Mouse (Mus musculus) hindbrain, embryonic 12.5 days (tissue): Measurements from ENCODE around the gene Mrpl28. TPM values are rescaled to one million over a fixed set of nuclear protein-coding genes. Genes with fewer than 3 reads are reported as not detected.
"Not testable (repeated sequence)": the region's sequence is repeated elsewhere in the genome, so short reads cannot be mapped to it uniquely, and the experiment has no call there.

Experiments
- ATAC-seq: fragments of 200-750 bp; cut with Nextera tagmentation; 2 replicates; pipeline ENCODE4 v1.8.0; 2017; ENCODE audit warnings: moderate TSS enrichment; ENCODE audit not compliant: low FRiP score
- H3K27ac ChIP-seq: fragments of 300-500 bp; sonication (generic); 2 replicates; pipeline ENCODE4 v1.5.1; 2016; ENCODE audit warnings: mild to moderate bottlenecking
- H3K27me3 ChIP-seq: fragments of 300-500 bp; sonication (generic); 2 replicates; pipeline ENCODE4 v1.6.1; 2016; ENCODE audit warnings: mild to moderate bottlenecking
- H3K36me3 ChIP-seq: fragments of 300-500 bp; sonication (generic); 2 replicates; pipeline ENCODE4 v1.6.1; 2016; ENCODE audit warnings: mild to moderate bottlenecking
- H3K4me1 ChIP-seq: fragments of 300-500 bp; sonication (generic); 2 replicates; pipeline ENCODE4 v1.6.1; 2016
- H3K4me2 ChIP-seq: fragments of 300-500 bp; sonication (generic); replicated peaks from 2 replicates; pipeline ENCODE4 v1.6.1; 2016; ENCODE audit warnings: mild to moderate bottlenecking
- H3K4me3 ChIP-seq: fragments of 300-500 bp; sonication (generic); 2 replicates; pipeline ENCODE4 v1.5.1; 2016; ENCODE audit warnings: mild to moderate bottlenecking
- H3K9ac ChIP-seq: fragments of 300-500 bp; sonication (generic); 2 replicates; pipeline ENCODE4 v1.6.1; 2016; ENCODE audit warnings: mild to moderate bottlenecking, moderate library complexity
- H3K9me3 ChIP-seq: fragments of 300-500 bp; sonication (generic); replicated peaks from 2 replicates; pipeline ENCODE4 v1.6.1; 2016; ENCODE audit warnings: mild to moderate bottlenecking
- WGBS: fragments of 180-500 bp; shearing (Covaris S2); methylation state at CpG from one replicate; pipeline ENCODE4 v1.1.7; 2016; 5-methylcytosine and 5-hydroxymethylcytosine counted together
- polyA plus RNA-seq: library from polyadenylated mRNA; unstranded; fragments of >200 nt; fragmentation: Nextera tagmentation; extraction: Ambion mirVana; gene quantifications from 2 replicates; pipeline ENCODE4 v1.2.1, GENCODE M21; 2016

Mrpl28 gene
- polyA plus RNA-seq, 1 experiment from 2014 or later: 184 TPM

DNA sequence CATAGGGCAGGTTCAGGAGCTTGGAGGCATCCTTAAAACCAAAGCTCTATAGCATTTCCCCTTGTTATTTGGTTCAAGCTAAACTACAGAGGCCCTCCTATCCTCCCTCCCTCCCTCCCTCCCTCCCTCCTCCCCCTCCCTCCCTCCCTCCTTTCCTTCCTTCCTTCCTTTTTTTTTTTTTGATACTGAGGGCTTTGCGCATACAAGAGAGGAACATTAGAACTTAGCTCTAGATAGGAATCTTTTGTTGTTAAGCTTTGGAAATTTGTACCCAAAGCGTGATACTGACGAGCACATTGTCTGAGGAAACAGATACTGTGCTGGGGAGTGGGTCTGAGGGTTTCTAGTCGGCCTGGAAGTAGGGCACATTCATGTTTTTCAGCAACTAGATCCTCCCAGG, 17.7 kb upstream of the Mrpl28 start:
- no peak overlapping the region for H3K4me2 ChIP-seq
- no peak overlapping the region for H3K27ac ChIP-seq
- H3K27me3 ChIP-seq: peaks cover 5% of the 10 kb centered on the region
- no peak overlapping the region for H3K9ac ChIP-seq
- no peaks in the 10 kb centered on the region for H3K36me3 ChIP-seq
- no peaks in the 10 kb centered on the region for H3K9me3 ChIP-seq
- ATAC-seq: no peak
- peaks cover under 1% of the 10 kb centered on the region; the same call in 1 of the 2 replicates for H3K4me1 ChIP-seq
- 68% methylated on average over 4 of the region's 4 CpGs for WGBS
- H3K4me3 ChIP-seq: no peak overlapping the region

DNA sequence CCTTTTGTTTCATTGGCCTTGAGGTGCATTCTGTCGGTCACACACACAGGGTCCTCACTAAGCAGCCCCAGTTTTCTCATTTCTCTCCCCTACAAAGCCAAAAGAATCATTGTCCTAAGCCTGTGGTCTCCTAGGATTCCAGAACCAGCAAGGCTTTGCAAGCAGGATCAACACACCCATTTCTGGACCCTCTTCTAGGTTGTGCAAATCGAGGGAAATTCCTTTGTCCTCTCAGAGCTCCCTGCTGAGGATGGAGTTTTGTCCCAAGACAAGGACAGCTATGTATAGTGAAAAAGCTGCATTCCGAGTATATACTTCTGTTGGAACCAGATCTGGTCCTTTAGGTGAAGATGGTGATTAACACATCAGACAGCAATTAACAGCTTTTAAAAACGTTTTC, 13.1 kb upstream of the Mrpl28 start:
- Histone ChIP-seq H3K36me3 (no peaks in the 10 kb centered on the region), H3K27me3 (peaks cover 51% of the 10 kb centered on the region)
- WGBS: 22% methylated on average over 4 of the region's 4 CpGs

DNA sequence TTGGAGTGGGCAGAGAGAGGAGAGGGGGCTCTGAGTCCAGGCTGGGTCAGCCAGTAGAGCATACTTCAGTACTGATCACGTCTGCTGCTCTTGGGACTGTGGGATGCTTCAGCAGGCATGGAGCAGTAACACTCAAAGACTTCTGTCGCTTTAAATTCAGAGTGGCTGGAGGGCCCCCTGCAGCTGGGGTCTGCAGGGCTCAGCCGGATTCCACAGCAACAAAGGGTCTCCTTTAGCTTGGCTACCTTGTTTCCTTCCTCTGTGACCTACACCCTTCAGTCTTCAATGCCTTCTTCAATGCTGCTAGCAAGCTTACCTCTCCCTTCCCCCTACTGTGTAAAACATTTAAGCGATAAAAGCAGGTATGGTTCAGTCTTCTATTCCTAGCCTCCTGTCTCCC, 12.3 kb upstream of the Mrpl28 start:
- ATAC-seq: no peak
- H3K27me3 ChIP-seq: peaks cover 59% of the 10 kb centered on the region
- H3K4me3 ChIP-seq: no peak overlapping the region
- no peak overlapping the region; the same call in 1 of the 2 replicates for H3K9ac ChIP-seq
- WGBS: 0% methylated on average over 4 of the region's 4 CpGs
- H3K27ac ChIP-seq: no peak overlapping the region
- peaks cover 23% of the 10 kb centered on the region for H3K4me1 ChIP-seq
- no peak overlapping the region for H3K4me2 ChIP-seq
- H3K9me3 ChIP-seq: no peaks in the 10 kb centered on the region
- no peaks in the 10 kb centered on the region for H3K36me3 ChIP-seq

More for the DNA sequence above, 13.1 kb upstream of the Mrpl28 start:
- Histone ChIP-seq H3K4me3 (no peak overlapping the region), H3K4me2 (no peak overlapping the region), H3K9ac (no peak overlapping the region), H3K9me3 (no peaks in the 10 kb centered on the region), H3K4me1 (peaks cover 23% of the 10 kb centered on the region), H3K27ac (no peak overlapping the region)
- ATAC-seq: no peak

DNA sequence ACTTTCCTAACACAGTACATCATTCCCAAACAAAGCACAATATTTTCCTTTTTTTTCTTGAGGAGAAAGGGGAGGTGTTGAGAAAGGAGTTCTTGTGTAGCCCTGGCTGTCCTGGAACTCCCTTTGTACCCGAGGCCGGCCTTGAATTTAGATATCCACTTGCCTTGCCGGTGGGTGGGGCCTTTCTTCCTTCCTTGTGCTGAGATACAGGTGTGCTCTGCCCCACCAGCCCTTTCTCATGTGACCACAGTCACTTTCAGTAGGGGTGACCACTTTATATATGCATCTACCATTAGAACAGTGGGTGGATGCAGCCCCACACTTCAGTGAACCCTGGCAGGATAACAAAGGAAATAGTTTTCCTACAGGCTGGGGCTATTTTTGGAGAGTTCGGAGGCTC, 11.6 kb upstream of the Mrpl28 start:
- no peak overlapping the region for H3K4me3 ChIP-seq
- no peaks in the 10 kb centered on the region for H3K36me3 ChIP-seq
- H3K27ac ChIP-seq: no peak overlapping the region
- H3K9me3 ChIP-seq: no peaks in the 10 kb centered on the region
- no peak overlapping the region for H3K4me2 ChIP-seq
- peaks cover 66% of the 10 kb centered on the region for H3K27me3 ChIP-seq
- 20% methylated on average over 4 of the region's 4 CpGs for WGBS
- H3K9ac ChIP-seq: no peak overlapping the region
- H3K4me1 ChIP-seq: peaks cover 23% of the 10 kb centered on the region
- no peak for ATAC-seq

DNA sequence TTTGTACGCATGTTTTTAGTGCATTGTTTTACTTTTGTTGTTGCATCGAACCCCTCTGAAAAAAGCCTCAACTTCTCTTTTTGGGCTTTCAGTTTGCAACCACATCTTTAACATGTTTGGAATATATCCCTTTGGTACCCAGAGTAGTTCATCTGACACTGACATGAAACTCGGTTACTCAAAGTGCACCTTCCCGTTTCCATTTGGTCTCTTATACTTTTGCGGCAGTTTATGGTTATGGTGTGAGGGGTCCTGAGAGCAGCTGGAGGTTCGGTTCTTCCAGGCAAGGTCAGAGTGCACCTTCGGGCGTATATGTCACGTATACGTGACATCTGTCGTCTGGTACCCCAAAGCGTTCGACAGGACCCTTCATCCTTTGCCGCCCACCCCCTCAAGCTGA, 10.5 kb upstream of the Mrpl28 start:
- H3K4me2 ChIP-seq: peak overlapping the region; percentile 98
- 18% methylated on average over 14 of the region's 14 CpGs for WGBS
- peaks cover 23% of the 10 kb centered on the region for H3K4me1 ChIP-seq
- ATAC-seq: no peak
- H3K36me3 ChIP-seq: no peaks in the 10 kb centered on the region
- no peaks in the 10 kb centered on the region for H3K9me3 ChIP-seq
- H3K27me3 ChIP-seq: peaks cover 77% of the 10 kb centered on the region
- peak overlapping the region; percentile 82 for H3K4me3 ChIP-seq
- peak overlapping the region; percentile 84 for H3K9ac ChIP-seq
- no peak overlapping the region for H3K27ac ChIP-seq

DNA sequence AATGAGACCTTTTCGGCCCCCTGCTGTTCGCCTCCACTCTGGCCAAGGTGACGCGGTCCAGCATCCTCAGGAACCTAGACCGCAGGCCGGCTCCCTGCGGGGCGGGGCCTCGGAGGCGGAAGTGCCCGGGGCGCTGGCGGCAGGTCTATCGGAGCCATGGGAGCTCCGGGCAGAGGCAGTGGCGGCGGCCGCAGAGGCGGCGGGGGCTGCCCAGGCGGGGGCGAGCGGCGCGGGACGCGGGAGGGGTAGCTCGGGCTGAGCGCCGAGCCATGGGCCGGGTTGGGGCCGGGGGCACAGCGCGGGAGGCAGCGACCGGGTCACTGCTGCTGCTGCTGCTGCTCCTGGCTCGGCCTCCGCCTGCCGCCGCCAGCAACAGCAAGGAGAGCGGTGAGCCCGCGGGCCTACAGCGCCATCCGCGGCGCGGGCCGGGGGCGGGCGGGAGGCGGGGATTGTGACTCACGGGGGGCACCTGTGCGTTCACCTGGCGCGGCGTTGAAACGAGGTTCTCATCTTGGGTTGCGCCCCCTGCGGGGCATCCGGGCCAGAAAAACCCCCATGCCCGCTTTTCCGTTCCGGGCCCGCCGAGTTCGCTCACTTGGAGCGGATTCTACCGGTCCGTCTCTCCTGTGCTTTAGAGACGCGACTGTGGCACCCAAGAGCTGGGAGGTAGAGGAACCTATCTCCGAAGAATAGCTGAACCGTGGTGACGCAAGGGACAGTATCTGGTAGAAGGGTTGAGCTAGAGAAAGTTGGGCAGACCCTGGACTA, 9.9 kb upstream of the Mrpl28 start, which contains the start of gene Tmem8:
TSS of gene Tmem8 (plus strand) at position 119 of the 768 bp plus-strand sequence.
- peaks cover 79% of the 10 kb centered on the region for H3K27me3 ChIP-seq
- peak within 1 kb of the TSS; percentile 82 for H3K4me3 ChIP-seq
- H3K4me1 ChIP-seq: peaks cover 23% of the 10 kb centered on the region
- H3K9ac ChIP-seq: peak within 1 kb of the TSS; percentile 84
- peak; percentile 79 for ATAC-seq
- peak within 1 kb of the TSS; percentile 98 for H3K4me2 ChIP-seq
- H3K9me3 ChIP-seq: no peaks in the 10 kb centered on the region
- H3K27ac ChIP-seq: peak within 1 kb of the TSS; percentile 62
- under 1% methylated on average over 75 of the region's 75 CpGs for WGBS
- no peaks in the 10 kb centered on the region for H3K36me3 ChIP-seq

- peak overlapping the region; percentile 98 for H3K4me2 ChIP-seq
- peak overlapping the region; percentile 82 for H3K4me3 ChIP-seq
- H3K27me3 ChIP-seq: peaks cover 84% of the 10 kb centered on the region
- WGBS: 9% methylated on average over 8 of the region's 8 CpGs
- no peak overlapping the region for H3K27ac ChIP-seq
- peaks cover 23% of the 10 kb centered on the region for H3K4me1 ChIP-seq
- ATAC-seq: no peak
- H3K9me3 ChIP-seq: no peaks in the 10 kb centered on the region
- H3K9ac ChIP-seq: peak overlapping the region; percentile 84; the same call in 1 of the 2 replicates
- no peaks in the 10 kb centered on the region for H3K36me3 ChIP-seq
Observed at GRCm38 (mm10) chr17:26114061-26114460, 9.2 kb upstream of the Mrpl28 start.

GRCm38 (mm10) chr17:26114461-26114860, 8.8 kb upstream of the Mrpl28 start:
- 68% methylated on average over 7 of the region's 7 CpGs for WGBS
- not testable (repeated sequence) for H3K9ac ChIP-seq, H3K9me3 ChIP-seq, ATAC-seq, H3K36me3 ChIP-seq, H3K4me3 ChIP-seq, H3K27ac ChIP-seq, H3K4me2 ChIP-seq
- Histone ChIP-seq H3K4me1 (peaks cover 23% of the 10 kb centered on the region), H3K27me3 (peaks cover 86% of the 10 kb centered on the region)

DNA sequence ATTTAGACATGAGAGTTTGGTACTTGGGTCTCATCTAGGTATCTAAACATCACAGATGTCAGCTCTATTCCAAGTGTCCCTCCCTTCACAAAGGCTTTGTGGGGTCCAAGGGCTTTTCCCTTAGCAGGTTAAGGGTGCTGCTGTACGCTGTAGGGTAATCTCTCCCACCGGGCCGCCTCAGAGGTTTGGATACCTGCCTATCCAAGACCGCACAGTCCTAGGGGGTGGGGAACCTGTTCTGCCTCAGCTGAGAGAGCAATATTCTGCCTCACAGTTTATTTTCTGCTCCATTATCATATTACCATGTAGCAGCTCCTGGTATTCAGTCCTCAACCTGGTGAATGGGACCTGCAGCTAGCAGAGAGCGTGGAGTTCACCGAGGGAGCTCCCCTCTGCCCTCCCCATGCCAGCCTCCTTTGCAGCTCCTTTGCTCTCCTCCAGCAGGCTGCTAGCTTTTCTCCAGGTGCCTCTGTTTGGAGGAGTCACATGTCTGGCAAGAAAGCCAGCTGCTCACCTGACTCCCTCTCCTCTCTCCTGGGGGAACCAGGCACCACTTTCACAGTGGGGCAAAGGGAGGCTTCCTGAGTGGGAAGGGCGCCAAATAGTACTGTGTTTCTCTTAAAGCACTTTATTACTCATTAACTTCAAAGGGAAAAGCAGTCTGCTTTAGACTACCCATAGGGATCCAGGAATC, 7.9 kb upstream of the Mrpl28 start:
- 88% methylated on average over 7 of the region's 7 CpGs for WGBS
- Histone ChIP-seq H3K36me3 (no peaks in the 10 kb centered on the region), H3K9ac (no peak overlapping the region), H3K27me3 (peaks cover 84% of the 10 kb centered on the region), H3K4me2 (no peak overlapping the region), H3K4me3 (no peak overlapping the region), H3K9me3 (no peaks in the 10 kb centered on the region), H3K27ac (no peak overlapping the region), H3K4me1 (peaks cover 27% of the 10 kb centered on the region)
- ATAC-seq: no peak

- Histone ChIP-seq H3K9ac (no peak overlapping the region), H3K36me3 (no peaks in the 10 kb centered on the region), H3K4me2 (no peak overlapping the region), H3K27me3 (peaks cover 77% of the 10 kb centered on the region), H3K27ac (no peak overlapping the region), H3K9me3 (no peaks in the 10 kb centered on the region), H3K4me1 (peaks cover 22% of the 10 kb centered on the region), H3K4me3 (no peak overlapping the region)
- 63% methylated on average over 3 of the region's 3 CpGs for WGBS
- no peak for ATAC-seq
Observed at GRCm38 (mm10) chr17:26115956-26116487, 7.3 kb upstream of the Mrpl28 start.

GRCm38 (mm10) chr17:26116503-26117258, 6.6 kb upstream of the Mrpl28 start:
- WGBS: 89% methylated on average over 17 of the region's 17 CpGs
- no peak overlapping the region for H3K9ac ChIP-seq
- H3K9me3 ChIP-seq: no peaks in the 10 kb centered on the region
- ATAC-seq: no peak
- H3K27ac ChIP-seq: no peak overlapping the region
- no peaks in the 10 kb centered on the region for H3K36me3 ChIP-seq
- peaks cover 70% of the 10 kb centered on the region for H3K27me3 ChIP-seq
- H3K4me3 ChIP-seq: no peak overlapping the region
- peaks cover 19% of the 10 kb centered on the region for H3K4me1 ChIP-seq
- H3K4me2 ChIP-seq: no peak overlapping the region
